Mouse (Mus musculus) lung, embryonic 14.5 days (tissue): ENCODE data around the gene Sorbs2. TPM values are rescaled to one million over a fixed set of nuclear protein-coding genes. Genes with fewer than 3 reads are reported as not detected.
A peak's percentile ranks its signal among the peaks of the same experiment; 100 is the strongest.

Experiments
- ATAC-seq: fragments of 200-750 bp; cut with Nextera tagmentation; 2 replicates; pipeline ENCODE4 v1.8.0; 2017; ENCODE audit warnings: mild to moderate bottlenecking, moderate TSS enrichment, moderate library complexity; ENCODE audit not compliant: insufficient read depth
- DNase-seq: peaks from one replicate; pipeline ENCODE4 v3.0.0-alpha.2; 2015
- H3K27ac ChIP-seq: fragments of 300-500 bp; sonication (generic); 2 replicates; pipeline ENCODE4 v1.5.1; 2014; ENCODE audit warnings: low read depth, mild to moderate bottlenecking, moderate library complexity
- H3K27me3 ChIP-seq: fragments of 300-500 bp; sonication (generic); 2 replicates; pipeline ENCODE4 v1.6.1; 2014; ENCODE audit warnings: low read length, control low read depth; ENCODE audit not compliant: insufficient read depth
- H3K36me3 ChIP-seq: fragments of 300-500 bp; sonication (generic); 2 replicates; pipeline ENCODE4 v1.6.1; 2014; ENCODE audit warnings: control low read depth; ENCODE audit not compliant: insufficient read depth
- H3K4me1 ChIP-seq: fragments of 300-500 bp; sonication (generic); 2 replicates; pipeline ENCODE4 v1.6.1; 2014; ENCODE audit warnings: antibody characterized with exemption, control low read depth; ENCODE audit not compliant: insufficient read depth
- H3K4me2 ChIP-seq: fragments of 300-500 bp; sonication (generic); 2 replicates; pipeline ENCODE4 v1.6.1; 2014; ENCODE audit warnings: mild to moderate bottlenecking
- H3K4me3 ChIP-seq: fragments of 300-500 bp; sonication (generic); 2 replicates; pipeline ENCODE4 v1.5.1; 2014; ENCODE audit warnings: low read depth, low read length
- H3K9ac ChIP-seq: fragments of 300-500 bp; sonication (generic); 2 replicates; pipeline ENCODE4 v1.6.1; 2014
- H3K9me3 ChIP-seq: fragments of 300-500 bp; sonication (generic); 2 replicates; pipeline ENCODE4 v1.6.1; 2016; ENCODE audit warnings: low read depth, low read length, control low read depth
- CTCF ChIP-seq: IDR thresholded peaks from 2 replicates; pipeline ENCODE4 v1.5.1; 2016; ENCODE audit warnings: antibody characterized with exemption, low read depth
- WGBS: fragments of 180-500 bp; shearing (Covaris S2); extraction: QIAGEN DNeasy Blood & Tissue Kit; methylation state at CpG from one replicate; pipeline ENCODE4 v1.1.7; 2014; 5-methylcytosine and 5-hydroxymethylcytosine counted together
- polyA plus RNA-seq: library from polyadenylated mRNA; unstranded; fragments of >200 nt; fragmentation: Nextera tagmentation; extraction: Ambion mirVana; gene quantifications from 2 replicates; pipeline ENCODE4 v1.2.1, GENCODE M21; 2014

The Sorbs2 gene
- polyA plus RNA-seq, 1 experiment from 2014 or later: 23.3 TPM

GRCm38 (mm10) chr8:45659473-45659872 is 151.9 kb downstream of the Sorbs2 start:
- no peaks in the 10 kb centered on the region for H3K36me3 ChIP-seq
- H3K9ac ChIP-seq: no peak overlapping the region; the same call in 1 of the 2 replicates
- peak overlapping the region; percentile 32; the same call in 1 of the 2 replicates for H3K4me2 ChIP-seq
- no peak for ATAC-seq
- no peak overlapping the region for H3K27ac ChIP-seq
- no peaks in the 10 kb centered on the region for H3K27me3 ChIP-seq
- DNase-seq: peak; percentile 15
- TF ChIP-seq CTCF: no peak
- peaks cover 14% of the 10 kb centered on the region for H3K4me1 ChIP-seq
- H3K9me3 ChIP-seq: no peaks in the 10 kb centered on the region
- 26% methylated on average over 4 of the region's 4 CpGs for whole genome bisulfite sequencing
- 0 out of 2 replicates have a peak overlapping the region, but pooled peaks have one; percentile 1 for H3K4me3 ChIP-seq

GRCm38 (mm10) chr8:45660570-45660969 is 153.0 kb downstream of the Sorbs2 start:
- 34% methylated on average over 12 of the region's 12 CpGs for WGBS
- H3K36me3 ChIP-seq: no peaks in the 10 kb centered on the region
- H3K9ac ChIP-seq: no peak overlapping the region; the same call in 1 of the 2 replicates
- no peaks in the 10 kb centered on the region for H3K27me3 ChIP-seq
- peaks cover 14% of the 10 kb centered on the region for H3K4me1 ChIP-seq
- H3K4me2 ChIP-seq: 0 out of 2 replicates have a peak overlapping the region, but pooled peaks have one; percentile 4
- peak; percentile 13 for DNase-seq
- no peak for ATAC-seq
- no peak overlapping the region for H3K27ac ChIP-seq
- H3K9me3 ChIP-seq: no peaks in the 10 kb centered on the region
- H3K4me3 ChIP-seq: no peak overlapping the region
- TF ChIP-seq CTCF: no peak

DNA sequence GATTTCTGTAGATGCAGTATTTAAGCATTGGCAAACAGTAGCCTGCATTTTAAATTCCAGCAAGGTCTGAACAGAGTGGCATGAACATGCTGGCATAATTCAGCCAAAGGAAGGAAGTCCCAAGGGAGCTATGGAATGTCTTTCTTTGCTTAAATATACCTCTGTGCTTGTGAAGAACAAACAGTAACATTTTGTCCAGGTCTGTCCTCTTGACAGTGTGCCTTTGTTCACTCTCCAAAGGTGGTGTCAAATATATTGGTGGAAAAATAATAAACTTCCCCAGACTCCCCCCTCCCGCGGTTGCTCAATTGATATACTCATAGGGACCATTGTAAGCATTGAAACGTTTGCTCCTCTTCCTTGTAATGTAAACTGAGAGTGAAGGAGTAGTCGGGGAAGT is 154.0 kb downstream of the Sorbs2 start:
- Histone ChIP-seq H3K4me2 (peak overlapping the region; percentile 20; the same call in 1 of the 2 replicates), H3K27ac (no peak overlapping the region), H3K27me3 (no peaks in the 10 kb centered on the region), H3K9ac (no peak overlapping the region), H3K4me3 (no peak overlapping the region), H3K36me3 (no peaks in the 10 kb centered on the region), H3K9me3 (no peaks in the 10 kb centered on the region), H3K4me1 (peaks cover 14% of the 10 kb centered on the region)
- WGBS: 17% methylated on average over 4 of the region's 4 CpGs
- DNase-seq (peak; percentile 37), ATAC-seq (no peak)
- no peak for TF ChIP-seq CTCF

DNA sequence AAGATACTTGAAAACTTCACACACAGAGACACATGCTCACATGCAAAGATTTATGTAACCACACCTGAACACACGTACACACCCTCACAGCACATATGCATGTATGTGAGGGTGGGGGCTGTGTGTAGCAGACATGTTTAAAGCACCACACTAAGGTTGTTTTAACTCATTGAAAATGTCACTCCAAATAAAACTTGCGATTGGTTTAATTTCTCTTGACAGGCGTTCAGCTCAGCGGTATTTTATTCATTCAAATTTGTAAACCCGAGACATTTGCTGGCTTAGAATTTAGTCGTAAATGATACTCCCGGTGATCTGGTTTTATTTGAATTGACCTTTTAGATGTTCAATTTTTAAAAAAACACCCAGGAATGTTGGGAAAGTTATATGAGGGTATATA is 158.6 kb downstream of the Sorbs2 start:
- ATAC-seq (no peak), DNase-seq (no peak)
- TF ChIP-seq CTCF: no peak
- Histone ChIP-seq H3K27me3 (no peaks in the 10 kb centered on the region), H3K4me3 (no peak overlapping the region), H3K9me3 (no peaks in the 10 kb centered on the region), H3K36me3 (no peaks in the 10 kb centered on the region), H3K9ac (no peak overlapping the region), H3K4me1 (0 out of 2 replicates have a peak, but pooled peaks cover 3% of the 10 kb centered on the region), H3K27ac (no peak overlapping the region), H3K4me2 (no peak overlapping the region)
- WGBS: 90% methylated on average over 7 of the region's 7 CpGs

DNA sequence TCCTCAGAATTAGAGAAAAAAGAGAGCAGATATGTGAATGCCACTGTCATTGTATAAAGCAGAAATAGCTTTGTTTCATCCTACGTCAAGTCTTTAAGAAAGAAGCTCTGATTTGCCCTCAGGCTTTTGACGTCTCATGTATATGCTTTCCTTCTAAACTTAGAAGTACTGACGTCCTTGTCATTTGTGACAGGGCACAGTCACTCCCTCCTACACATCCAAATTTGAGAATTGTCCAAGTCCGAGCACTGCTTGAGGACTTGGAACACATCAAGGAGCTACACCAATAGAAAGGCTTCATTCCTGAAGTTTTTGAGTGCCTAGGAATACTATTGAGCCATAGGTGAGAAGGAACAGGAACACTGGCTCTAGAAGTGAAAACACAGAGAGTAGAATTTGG is 165.6 kb downstream of the Sorbs2 start:
- Histone ChIP-seq H3K4me1 (no peaks in the 10 kb centered on the region), H3K4me2 (no peak overlapping the region), H3K27me3 (no peaks in the 10 kb centered on the region), H3K4me3 (no peak overlapping the region), H3K27ac (no peak overlapping the region), H3K9me3 (no peaks in the 10 kb centered on the region), H3K9ac (no peak overlapping the region), H3K36me3 (no peaks in the 10 kb centered on the region)
- no peak for TF ChIP-seq CTCF
- DNase-seq (no peak), ATAC-seq (no peak)
- 85% methylated on average over 4 of the region's 4 CpGs for WGBS

GRCm38 (mm10) chr8:45675821-45676279 is 168.3 kb downstream of the Sorbs2 start:
- no peaks in the 10 kb centered on the region for H3K36me3 ChIP-seq
- H3K27me3 ChIP-seq: no peaks in the 10 kb centered on the region
- H3K9me3 ChIP-seq: no peaks in the 10 kb centered on the region
- ATAC-seq (no peak), DNase-seq (no peak)
- no peak overlapping the region for H3K4me3 ChIP-seq
- 71% methylated on average over 6 of the region's 6 CpGs for WGBS
- H3K4me2 ChIP-seq: no peak overlapping the region
- TF ChIP-seq CTCF: no peak
- no peak overlapping the region for H3K9ac ChIP-seq
- no peaks in the 10 kb centered on the region for H3K4me1 ChIP-seq
- H3K27ac ChIP-seq: no peak overlapping the region

DNA sequence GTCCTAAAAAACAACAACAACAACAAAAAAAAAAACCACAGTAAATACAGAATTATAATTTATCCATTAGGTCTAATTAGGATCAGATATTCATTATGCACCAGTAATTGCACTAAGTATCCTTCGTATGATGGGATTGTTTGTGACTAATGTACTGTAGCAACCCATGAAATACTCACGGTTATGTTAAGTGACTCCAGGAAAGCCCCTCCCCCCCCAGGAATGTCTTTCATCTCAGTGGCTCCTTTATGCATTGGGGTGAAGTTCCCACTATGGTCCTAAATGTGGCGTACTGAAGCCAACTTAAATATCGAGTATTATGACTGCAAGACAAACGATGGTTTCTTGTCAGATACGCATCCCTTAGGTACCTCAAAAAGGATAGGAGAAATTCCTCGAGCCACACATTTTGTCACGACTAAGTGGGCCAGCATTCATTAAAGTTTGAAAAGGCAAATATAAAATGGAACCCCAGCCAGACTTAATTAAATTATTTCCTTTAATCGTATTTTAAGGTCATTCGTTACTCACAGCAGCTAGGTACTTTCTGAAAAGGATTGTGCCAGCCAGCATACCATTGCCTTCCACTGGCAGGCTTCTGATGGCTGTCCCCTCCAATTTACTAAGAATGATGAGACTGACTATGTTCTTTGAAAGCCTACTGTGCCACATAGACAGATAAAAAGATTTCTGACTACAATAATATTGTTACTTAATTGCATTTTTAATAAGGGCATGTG is 169.7 kb downstream of the Sorbs2 start:
- H3K27me3 ChIP-seq: no peaks in the 10 kb centered on the region
- no peaks in the 10 kb centered on the region for H3K36me3 ChIP-seq
- no peak for DNase-seq
- no peaks in the 10 kb centered on the region for H3K9me3 ChIP-seq
- H3K9ac ChIP-seq: no peak overlapping the region
- no peak for TF ChIP-seq CTCF
- WGBS: 58% methylated on average over 10 of the region's 10 CpGs
- no peak for ATAC-seq
- H3K4me2 ChIP-seq: no peak overlapping the region
- no peak overlapping the region for H3K4me3 ChIP-seq
- H3K4me1 ChIP-seq: no peaks in the 10 kb centered on the region
- no peak overlapping the region for H3K27ac ChIP-seq
